Mouse (Mus musculus) MEL (cell line): Measurements from ENCODE around the gene Gm6309. TPM values are rescaled to one million over a fixed set of nuclear protein-coding genes. Genes with fewer than 3 reads are reported as not detected.
"Not testable (repeated sequence)": the region's sequence is repeated elsewhere in the genome, so short reads cannot be mapped to it uniquely, and the experiment has no call there.

ENCODE experiments used
- DNase-seq: peaks from one replicate; pipeline ENCODE4 v3.0.0; 2011; ENCODE audit warnings: low read depth, low spot score
- H3K27ac ChIP-seq: 2 replicates; pipeline ENCODE4 v1.5.1; 2012; ENCODE audit warnings: low read depth, mild to moderate bottlenecking, control low read depth, low read length, moderate library complexity; ENCODE audit not compliant: control insufficient read depth
- H3K27me3 ChIP-seq, 2 experiments: fragments of 150-350 bp in 1 of 2; sonication (generic) in 1 of 2; 2 replicates each; pipeline ENCODE4 v1.6.1; 2012; ENCODE audit warnings: low read length in 2 of 2, mild to moderate bottlenecking in 2 of 2, improper control_type of control experiment in 1 of 2, moderate library complexity in 1 of 2; ENCODE audit not compliant: insufficient read depth in 2 of 2, control insufficient read depth in 1 of 2
- H3K36me3 ChIP-seq, 2 experiments: 2 replicates each; pipeline ENCODE4 v1.6.1; 2012 to 2014; ENCODE audit warnings: low read length in 2 of 2, improper control_type of control experiment in 1 of 2, inconsistent platforms in 1 of 2, mild to moderate bottlenecking in 1 of 2; ENCODE audit not compliant: insufficient read depth in 2 of 2, control insufficient read depth in 1 of 2
- H3K4me1 ChIP-seq, 2 experiments: fragments of 150-350 bp in 1 of 2; sonication (generic) in 1 of 2; 2 replicates each; pipeline ENCODE4 v1.6.1; 2012; ENCODE audit warnings: low read length in 2 of 2, improper control_type of control experiment in 1 of 2, mild to moderate bottlenecking in 1 of 2; ENCODE audit not compliant: insufficient read depth in 2 of 2, control insufficient read depth in 1 of 2
- H3K4me3 ChIP-seq, 2 experiments: fragments of 150-350 bp in 1 of 2; sonication (generic) in 1 of 2; 2 replicates each; pipeline ENCODE4 v1.5.1; 2012; ENCODE audit warnings: low read depth in 2 of 2, low read length in 2 of 2, mild to moderate bottlenecking in 2 of 2, moderate library complexity in 2 of 2, control low read depth in 1 of 2, improper control_type of control experiment in 1 of 2; ENCODE audit not compliant: control insufficient read depth in 1 of 2, insufficient read depth in 1 of 2
- H3K79me2 ChIP-seq: 2 replicates; pipeline ENCODE4 v1.6.1; 2012; ENCODE audit warnings: mild to moderate bottlenecking, low read length, moderate library complexity; ENCODE audit not compliant: control insufficient read depth, poor library complexity, insufficient read depth
- H3K9ac ChIP-seq: 2 replicates; pipeline ENCODE4 v1.6.1; 2012; ENCODE audit warnings: low read depth, mild to moderate bottlenecking, control low read depth, low read length, moderate library complexity; ENCODE audit not compliant: control insufficient read depth, poor library complexity, severe bottlenecking
- H3K9me3 ChIP-seq: fragments of 150-350 bp; sonication (generic); replicated peaks from 2 replicates; pipeline ENCODE4 v1.6.1; 2012; ENCODE audit warnings: mild to moderate bottlenecking, low read length, improper control_type of control experiment, moderate library complexity; ENCODE audit not compliant: insufficient read depth
- CHD1 ChIP-seq: IDR thresholded peaks from 2 replicates; pipeline ENCODE4 v1.6.1; 2012; ENCODE audit warnings: low read depth, mild to moderate bottlenecking, inconsistent platforms, low read length, improper control_type of control experiment
- CTCF ChIP-seq, 3 experiments: IDR thresholded peaks in 2 of 3; conservative IDR thresholded peaks in 1 of 3; 2 replicates each; pipeline ENCODE4 v1.5.1; 2011 to 2012; ENCODE audit warnings: low read length in 3 of 3, low read depth in 2 of 3, mild to moderate bottlenecking in 2 of 3, improper control_type of control experiment in 1 of 3, inconsistent platforms in 1 of 3, mixed read lengths in 1 of 3, moderate library complexity in 1 of 3; ENCODE audit not compliant: control insufficient read depth in 1 of 3, insufficient read depth in 1 of 3, poor library complexity in 1 of 3, severe bottlenecking in 1 of 3
- ELF1 ChIP-seq: IDR thresholded peaks from 2 replicates; pipeline ENCODE4 v1.6.1; 2014; ENCODE audit warnings: low read depth, mild to moderate bottlenecking, inconsistent platforms, low read length, improper control_type of control experiment, moderate library complexity
- HCFC1 ChIP-seq: IDR thresholded peaks from 2 replicates; pipeline ENCODE4 v1.6.1; 2012; ENCODE audit warnings: low read depth, mild to moderate bottlenecking, inconsistent platforms, low read length, improper control_type of control experiment, moderate library complexity
- MAFK ChIP-seq: IDR thresholded peaks from 2 replicates; pipeline ENCODE4 v1.6.1; 2011; ENCODE audit warnings: low read depth, mild to moderate bottlenecking, low read length, improper control_type of control experiment, borderline replicate concordance
- MAX ChIP-seq: IDR thresholded peaks from 2 replicates; pipeline ENCODE4 v1.6.1; 2011; ENCODE audit warnings: low read length, improper control_type of control experiment
- MAZ ChIP-seq: IDR thresholded peaks from 2 replicates; pipeline ENCODE4 v1.6.1; 2012; ENCODE audit warnings: low read depth, mild to moderate bottlenecking, inconsistent platforms, low read length, improper control_type of control experiment
- MEF2A ChIP-seq: IDR thresholded peaks from 2 replicates; pipeline ENCODE4 v1.6.1; 2014; ENCODE audit warnings: low read depth, mild to moderate bottlenecking, inconsistent platforms, low read length, improper control_type of control experiment; ENCODE audit not compliant: poor library complexity, insufficient replicate concordance, severe bottlenecking; ENCODE audit errors: extremely low read depth
- MYC ChIP-seq: IDR thresholded peaks from 2 replicates; pipeline ENCODE4 v1.6.1; 2011; ENCODE audit warnings: low read depth, mild to moderate bottlenecking, low read length, improper control_type of control experiment, moderate library complexity
- NRF1 ChIP-seq: IDR thresholded peaks from 2 replicates; pipeline ENCODE4 v1.6.1; 2014; ENCODE audit warnings: low read depth, mild to moderate bottlenecking, inconsistent platforms, low read length, improper control_type of control experiment, moderate library complexity; ENCODE audit not compliant: poor library complexity, insufficient read depth, severe bottlenecking
- POLR2AphosphoS2 ChIP-seq: IDR thresholded peaks from 2 replicates; pipeline ENCODE4 v1.6.1; 2011; ENCODE audit warnings: low read length, improper control_type of control experiment
- SMC3 ChIP-seq: IDR thresholded peaks from 2 replicates; pipeline ENCODE4 v1.6.1; 2011; ENCODE audit warnings: low read depth, low read length, improper control_type of control experiment
- TAL1 ChIP-seq: IDR thresholded peaks from 2 replicates; pipeline ENCODE4 v1.6.1; 2012; ENCODE audit warnings: mild to moderate bottlenecking, inconsistent platforms, low read length, moderate library complexity, mixed read lengths
- TCF12 ChIP-seq: IDR thresholded peaks from 2 replicates; pipeline ENCODE4 v1.6.1; 2014; ENCODE audit warnings: low read depth, mild to moderate bottlenecking, inconsistent platforms, low read length, improper control_type of control experiment, moderate library complexity
- USF2 ChIP-seq, 2 experiments: IDR thresholded peaks; 2 replicates each; pipeline ENCODE4 v1.6.1; 2011 to 2012; ENCODE audit warnings: improper control_type of control experiment in 2 of 2, low read length in 2 of 2, borderline replicate concordance in 1 of 2, inconsistent platforms in 1 of 2, low read depth in 1 of 2, mild to moderate bottlenecking in 1 of 2; ENCODE audit not compliant: insufficient read depth in 1 of 2
- ZKSCAN1 ChIP-seq: IDR thresholded peaks from 2 replicates; pipeline ENCODE4 v1.6.1; 2012; ENCODE audit warnings: low read depth, mild to moderate bottlenecking, inconsistent platforms, low read length, improper control_type of control experiment, moderate library complexity
- ZMIZ1 ChIP-seq: IDR thresholded peaks from 2 replicates; pipeline ENCODE4 v1.6.1; 2012; ENCODE audit warnings: low read depth, mild to moderate bottlenecking, inconsistent platforms, low read length, improper control_type of control experiment, moderate library complexity
- polyA plus RNA-seq, 2 experiments: library from polyadenylated mRNA; stranded (reverse) in 1 of 2; unstranded in 1 of 2; fragments of >175 nt in 1 of 2; fragments of >200 nt in 1 of 2; gene quantifications; 2 replicates each; pipeline versions ENCODE4 v1.2.1 to v1.2.4; 2012; ENCODE audit warnings: low replicate concordance in 2 of 2, low read depth in 1 of 2; ENCODE audit not compliant: insufficient read length in 2 of 2, insufficient read depth in 1 of 2, missing spikeins in 1 of 2
- total RNA-seq: library from RNA; depleted of rRNA; stranded (reverse); fragments of 300-350 nt; gene quantifications from 2 replicates; pipeline ENCODE4 v1.2.3, GENCODE M21; 2012; rRNA removed

Gene Gm6309
- total RNA-seq (not detected in 2 replicates), polyA plus RNA-seq (not detected)

- not testable (repeated sequence) for H3K4me1 ChIP-seq, H3K36me3 ChIP-seq, DNase-seq, H3K9me3 ChIP-seq, H3K9ac ChIP-seq, H3K4me3 ChIP-seq, H3K27ac ChIP-seq, H3K79me2 ChIP-seq, H3K27me3 ChIP-seq
Measured at GRCm38 (mm10) chr5:146170621-146171020, at the start of gene Gm6309. Gm6309 (minus strand) TSS chr5:146170721.

- TF ChIP-seq MEF2A (no peak), CHD1 (no peak), MAZ (no peak), POLR2AphosphoS2 (no peak), MAX (no peak), TAL1 (no peak), HCFC1 (no peak), NRF1 (no peak), SMC3 (no peak), CTCF (IDR thresholded peaks at IDR 0.05 in 2 of 3, conservative IDR thresholded peaks at IDR 0.05 in 1 of 3; ENCODE audit: control insufficient read depth in 1 of 3, insufficient read depth in 1 of 3, low read depth in 2 of 3, low read length in 3 of 3, poor library complexity in 1 of 3, severe bottlenecking in 1 of 3) (no peak), MYC (no peak), ELF1 (no peak), ZMIZ1 (no peak), TCF12 (no peak), USF2 (IDR thresholded peaks at IDR 0.05; ENCODE audit: borderline replicate concordance in 1 of 2, insufficient read depth in 1 of 2, low read depth in 1 of 2, low read length in 2 of 2) (no peak), ZKSCAN1 (no peak), MAFK (no peak)
- Histone ChIP-seq H3K27me3 (no peaks in the 10 kb centered on the region), H3K9me3 (no peaks in the 10 kb centered on the region), H3K36me3 (peaks cover 0 to 38% of the 10 kb centered on the region in 2 experiments; a peak in 2 of 4 replicates), H3K4me3 (no peak overlapping the region), H3K27ac (no peak overlapping the region), H3K9ac (no peak overlapping the region), H3K79me2 (no peaks in the 10 kb centered on the region), H3K4me1 (no peaks in the 10 kb centered on the region)
- no peak for DNase-seq
Measured at GRCm38 (mm10) chr5:146205537-146205936, 35.0 kb upstream of the Gm6309 start.
